Mouse (Mus musculus) frontal cortex, postnatal 36 days (tissue): Measurements from ENCODE around the gene Cyb5r2.

Source experiments
- DNase-seq, 2 experiments: peaks; one replicate each; pipeline ENCODE4 v3.0.0; 2022; ENCODE audit warnings: low spot score in 2 of 2

The Cyb5r2 gene

DNA sequence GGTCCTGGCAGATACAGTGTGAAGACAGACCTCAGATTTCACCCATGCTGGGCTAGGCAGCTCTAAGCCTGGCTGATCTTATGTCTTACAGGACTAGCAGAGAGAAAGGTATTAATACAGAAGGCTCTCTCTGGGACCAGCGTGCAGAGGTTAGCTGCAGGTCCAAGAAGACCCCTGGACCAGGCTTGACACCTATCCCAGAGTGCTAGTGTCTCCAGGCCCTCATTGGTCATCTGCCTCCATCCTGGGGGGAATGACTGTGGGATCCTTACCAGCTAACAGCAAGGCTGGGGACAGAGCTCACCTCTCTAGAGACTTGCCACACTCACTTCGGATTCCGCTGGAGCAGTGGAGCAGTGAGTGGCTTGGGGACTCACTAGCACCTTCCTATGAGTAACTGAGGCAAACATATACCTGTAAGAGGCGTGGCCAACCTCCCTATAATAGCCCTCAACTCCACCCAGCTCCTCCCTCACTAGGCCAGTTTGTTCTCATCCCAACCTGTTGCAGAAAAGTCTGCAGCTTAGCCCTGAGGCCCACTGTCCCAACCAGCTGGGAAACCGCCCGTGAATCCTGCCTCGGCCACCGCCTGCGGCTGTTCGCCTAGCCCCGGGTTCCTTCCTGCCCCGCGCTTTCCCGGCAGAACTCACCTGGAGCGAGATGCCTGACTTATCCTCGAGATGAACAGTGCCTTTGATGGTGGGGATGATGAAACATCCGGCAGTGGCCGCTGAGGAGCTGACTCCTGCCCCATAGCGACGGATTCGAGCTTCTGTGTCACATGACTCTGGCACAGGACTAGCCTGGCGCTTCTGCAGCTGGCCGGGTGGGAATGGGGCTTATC, at the start of gene Cyb5r2:
TSS of gene Cyb5r2 (minus strand) at position 725 of the 844 bp plus-strand sequence.
- DNase-seq: peak in 1 of 2 experiments; percentile 20

DNA sequence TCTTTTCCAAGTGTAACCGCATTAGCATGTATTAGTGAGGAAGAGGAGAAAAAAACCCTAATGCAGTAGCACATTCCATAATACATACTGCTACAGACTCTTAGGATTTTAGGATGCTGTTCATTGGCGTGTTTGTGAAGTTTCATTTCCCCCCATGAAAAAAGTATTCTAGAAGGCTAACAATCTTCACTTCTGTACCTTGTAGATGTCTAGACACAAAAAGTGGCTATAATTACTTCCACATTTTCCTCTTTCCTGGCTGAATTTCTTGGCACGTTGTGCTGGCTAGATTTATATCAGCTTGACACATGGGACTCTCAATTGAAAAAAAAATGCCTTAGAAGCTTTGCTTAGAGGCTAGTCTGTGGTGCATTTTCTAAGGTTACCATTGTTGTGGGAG, 44.3 kb upstream of the Cyb5r2 start:
- no peak for DNase-seq

DNA sequence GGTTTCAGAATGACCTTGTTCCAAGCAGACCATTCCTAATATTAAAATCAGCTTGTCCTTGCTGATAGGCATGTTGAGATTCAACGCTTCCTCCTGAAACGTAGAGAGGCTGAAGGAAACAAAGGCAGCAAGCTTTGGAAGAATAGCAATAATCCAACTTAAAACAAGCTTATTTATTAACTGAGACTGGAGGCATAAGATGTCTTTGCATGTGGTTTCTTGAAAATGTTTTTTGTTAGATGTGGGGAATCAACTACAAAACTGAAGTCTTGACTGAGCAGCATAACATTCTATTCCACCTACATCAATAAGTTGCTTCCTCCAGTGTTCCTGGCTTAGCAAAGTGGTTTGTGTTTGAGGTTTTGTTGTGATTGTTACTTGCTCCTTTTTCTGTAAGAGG, 43.3 kb upstream of the Cyb5r2 start, which contains the start of gene Ovch2:
TSS of gene Ovch2 (minus strand) at position 101 of the 400 bp plus-strand sequence.
- no peak for DNase-seq

DNA sequence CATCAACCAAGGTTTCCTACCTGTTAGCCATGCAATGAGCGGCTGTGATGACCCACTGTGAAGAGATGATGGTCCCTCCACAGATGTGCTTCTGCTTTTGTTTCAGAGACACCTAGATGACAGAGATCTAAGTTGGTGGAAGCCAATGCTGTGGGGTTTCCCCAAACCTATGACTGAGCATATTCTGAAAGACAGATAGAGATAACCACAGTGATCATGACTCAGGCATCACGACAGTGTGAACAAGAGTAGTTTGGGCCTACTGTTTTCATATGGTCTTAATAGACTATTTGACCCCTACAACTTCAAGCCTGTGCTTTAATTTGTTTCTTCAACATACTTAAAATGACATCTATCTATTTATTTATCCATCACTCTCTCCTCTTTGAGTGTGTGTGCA, 38.7 kb upstream of the Cyb5r2 start:
- DNase-seq: no peak

GRCm38 (mm10) chr7:107787977-107788620, 30.3 kb upstream of the Cyb5r2 start:
- peak in 1 of 2 experiments; percentile 45 for DNase-seq

GRCm38 (mm10) chr7:107779611-107780010, 21.8 kb upstream of the Cyb5r2 start:
- DNase-seq: peak in 1 of 2 experiments; percentile 24

DNA sequence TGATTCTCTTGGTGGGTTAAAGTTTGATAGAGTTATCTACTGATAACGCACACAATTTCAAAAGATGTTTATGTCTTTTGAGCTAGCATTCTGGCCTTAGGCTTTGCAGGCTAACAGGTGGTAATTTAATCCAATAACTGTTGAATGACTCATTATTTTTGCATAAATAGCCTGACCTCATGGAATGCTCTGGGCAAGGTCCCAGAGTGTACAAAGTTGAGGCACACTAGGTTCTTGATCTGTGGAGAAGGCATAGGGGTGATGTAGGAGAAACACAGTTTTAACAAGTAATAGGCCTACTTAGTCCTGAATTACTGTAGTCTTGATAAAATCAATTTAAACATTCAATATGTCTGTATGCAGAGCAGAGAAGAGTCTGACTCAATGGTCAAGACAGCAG, 20.4 kb upstream of the Cyb5r2 start:
- no peak for DNase-seq

DNA sequence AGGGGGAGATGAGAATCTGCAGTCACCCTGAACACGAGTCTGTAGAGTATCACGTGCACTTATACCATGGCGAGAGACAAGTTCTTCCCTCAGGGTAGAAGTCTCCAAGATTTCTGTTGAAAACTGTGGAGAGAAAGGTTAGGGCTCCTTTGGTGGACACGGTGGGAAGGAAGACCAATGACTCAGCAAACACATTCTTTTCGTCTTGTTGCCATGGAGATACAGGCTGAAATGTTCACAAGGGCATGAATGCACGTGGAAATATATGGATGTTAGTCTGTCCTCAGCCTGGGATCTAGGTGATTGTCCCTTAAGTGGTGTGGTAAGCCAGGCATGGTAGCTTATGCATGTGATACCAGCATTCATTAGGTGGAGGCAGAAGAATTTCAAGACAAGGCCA, 13.0 kb upstream of the Cyb5r2 start:
- DNase-seq: no peak

DNA sequence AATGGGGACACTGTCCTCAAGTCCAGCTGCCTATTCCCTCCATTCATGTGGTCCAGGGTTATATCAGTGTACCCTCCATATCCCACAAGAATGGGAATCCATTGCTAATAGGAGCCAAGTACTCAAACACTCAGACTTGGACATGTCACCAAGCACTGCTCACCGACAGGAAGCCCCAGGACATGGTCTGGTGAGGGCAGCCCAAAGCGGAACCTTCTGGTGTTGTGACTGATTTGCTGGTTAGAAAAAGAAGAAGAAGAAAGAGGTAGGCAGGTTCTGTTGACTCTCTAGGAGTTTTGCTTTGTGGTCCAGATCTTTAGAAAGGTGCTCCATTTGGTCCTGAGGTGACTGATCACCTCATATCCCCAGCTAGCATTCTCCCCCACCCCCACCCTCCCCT, 1.1 kb downstream of the Cyb5r2 start:
- DNase-seq: no peak

GRCm38 (mm10) chr7:107755905-107756304, 1.9 kb downstream of the Cyb5r2 start:
- no peak for DNase-seq

GRCm38 (mm10) chr7:107752031-107752520, 5.8 kb downstream of the Cyb5r2 start:
- no peak for DNase-seq

DNA sequence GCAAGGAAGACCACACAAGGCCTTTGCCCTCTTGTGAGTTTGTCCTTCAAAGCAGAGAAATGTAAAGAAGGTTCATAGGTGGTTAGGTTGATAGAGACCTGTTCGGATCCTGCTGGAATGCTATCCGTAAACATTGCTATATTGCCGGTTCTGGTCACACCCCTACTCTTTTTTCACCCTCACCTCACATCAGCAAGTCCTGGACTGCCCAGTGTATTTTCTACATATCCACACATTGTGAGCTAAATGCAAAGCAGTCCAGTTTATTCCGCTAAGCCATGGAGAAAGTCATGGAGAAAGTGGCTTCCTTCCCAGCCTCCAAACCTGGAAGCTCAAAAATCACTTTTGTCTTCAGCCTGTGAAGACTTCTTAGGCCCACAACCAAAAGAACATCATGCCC, 8.1 kb downstream of the Cyb5r2 start:
- DNase-seq: no peak

DNA sequence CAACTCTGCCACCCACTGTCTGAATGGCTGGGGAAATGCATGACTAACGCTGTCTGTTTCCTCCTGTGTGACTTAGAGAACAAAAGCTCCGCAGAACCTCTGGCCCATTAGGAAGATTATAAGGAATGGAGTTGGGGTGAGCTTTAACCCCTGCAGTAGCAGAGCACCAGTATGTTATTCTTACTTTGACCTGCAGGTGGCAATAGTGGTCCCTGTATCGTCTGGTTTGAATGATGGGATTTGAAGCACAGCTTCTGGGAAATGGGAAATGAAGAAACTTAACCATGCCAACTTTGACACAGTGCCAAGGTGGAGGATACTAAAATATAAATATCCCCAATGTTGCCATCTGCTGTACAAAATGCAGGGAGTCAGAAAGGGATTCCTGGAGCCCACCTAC, 8.6 kb downstream of the Cyb5r2 start:
- peak in 1 of 2 experiments; percentile 40 for DNase-seq

GRCm38 (mm10) chr7:107747954-107748353, 9.9 kb downstream of the Cyb5r2 start:
- peak; percentile 21 to 28 for DNase-seq

GRCm38 (mm10) chr7:107747476-107747875, 10.4 kb downstream of the Cyb5r2 start:
- DNase-seq: no peak

- DNase-seq: no peak
These were observed 11.8 kb downstream of the Cyb5r2 start for GRCm38 (mm10) chr7:107746036-107746435.

- DNase-seq: no peak
These were observed 12.7 kb downstream of the Cyb5r2 start for GRCm38 (mm10) chr7:107745111-107745510.

DNA sequence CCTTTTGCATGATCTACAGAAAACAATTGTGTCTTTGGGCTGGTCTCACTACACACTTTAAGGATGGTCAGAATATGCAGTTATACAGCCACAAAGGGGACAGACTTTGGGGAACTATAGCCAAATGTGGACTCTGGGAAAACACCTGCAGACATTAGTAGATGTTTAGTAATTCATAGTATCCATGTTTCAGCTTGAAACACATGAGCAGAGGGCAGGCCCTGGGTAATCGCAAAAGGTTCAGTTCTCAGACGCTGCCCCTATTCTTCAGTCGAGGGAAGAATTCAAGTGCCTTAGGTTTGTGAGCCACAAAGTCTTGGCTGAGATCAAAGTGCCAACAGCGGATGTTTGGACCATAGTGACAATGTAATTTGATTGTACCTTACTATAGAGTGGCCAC, 13.4 kb downstream of the Cyb5r2 start:
- no peak for DNase-seq

- no peak for DNase-seq
These were observed 14.8 kb downstream of the Cyb5r2 start for GRCm38 (mm10) chr7:107742963-107743465.

DNA sequence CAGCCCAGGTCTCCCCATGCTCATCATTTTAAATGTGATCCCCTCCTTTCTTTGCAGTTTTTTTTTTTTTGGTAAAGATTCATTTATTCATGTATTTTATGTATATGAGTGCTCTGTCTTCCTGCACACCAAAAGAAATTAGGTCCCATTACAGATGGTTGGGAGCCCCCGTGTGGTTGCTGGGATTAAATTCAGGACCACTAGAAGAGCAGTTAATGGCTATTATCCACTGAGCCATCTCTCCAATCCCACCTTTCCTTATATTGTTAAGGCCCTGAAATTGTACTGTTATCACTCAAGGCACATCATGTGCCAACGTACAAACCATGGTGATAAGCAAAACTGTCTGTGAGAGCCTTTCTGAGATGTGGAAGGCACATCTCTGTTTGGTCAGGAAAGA, 19.1 kb downstream of the Cyb5r2 start:
- peak in 1 of 2 experiments; percentile 32 for DNase-seq

DNA sequence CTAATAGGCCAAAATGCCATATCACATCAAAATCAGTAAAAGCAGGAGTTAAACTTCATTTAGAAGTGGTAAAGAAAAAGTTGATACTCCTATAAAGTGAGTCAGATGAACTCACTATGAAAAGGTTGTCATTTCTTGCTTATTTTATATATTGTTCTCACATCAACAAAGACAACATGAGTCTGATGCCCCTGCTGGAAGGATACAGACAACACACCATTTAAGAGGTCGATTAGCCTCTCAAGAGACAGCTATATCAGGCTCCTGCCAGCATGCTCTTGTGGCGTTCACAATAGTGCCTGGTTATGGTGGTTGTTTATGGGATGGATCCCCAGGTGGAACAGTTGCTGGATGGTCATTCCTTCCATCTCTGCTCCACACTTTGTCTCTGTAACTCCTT, 24.7 kb downstream of the Cyb5r2 start:
- DNase-seq: no peak

DNA sequence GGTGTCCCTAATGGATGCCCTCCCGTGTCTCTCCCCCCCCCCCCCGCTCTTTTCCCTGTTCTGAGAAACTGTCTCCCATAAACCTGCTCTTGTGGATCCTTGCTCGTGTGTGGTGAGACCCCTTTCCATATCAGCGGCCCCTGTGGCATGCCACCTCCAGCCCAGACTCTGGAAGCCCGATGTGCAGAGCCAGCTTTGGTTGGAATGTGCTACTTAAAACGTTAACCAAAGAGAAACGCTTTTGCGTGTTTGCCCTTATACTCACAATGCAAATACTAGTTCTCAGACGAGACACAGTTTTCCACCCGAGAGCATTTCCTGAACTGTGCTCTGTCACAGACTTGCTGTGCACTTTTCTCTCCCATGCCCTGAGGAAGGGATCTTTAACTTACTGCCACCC, 27.2 kb downstream of the Cyb5r2 start:
- DNase-seq: no peak

- DNase-seq: no peak
These were observed 30.3 kb downstream of the Cyb5r2 start for GRCm38 (mm10) chr7:107727538-107727937.
